Mouse (Mus musculus): ENCODE measurements around the gene Zfp385c.
A peak's percentile ranks its signal among the peaks of the same experiment; 100 is the strongest.

DNA sequence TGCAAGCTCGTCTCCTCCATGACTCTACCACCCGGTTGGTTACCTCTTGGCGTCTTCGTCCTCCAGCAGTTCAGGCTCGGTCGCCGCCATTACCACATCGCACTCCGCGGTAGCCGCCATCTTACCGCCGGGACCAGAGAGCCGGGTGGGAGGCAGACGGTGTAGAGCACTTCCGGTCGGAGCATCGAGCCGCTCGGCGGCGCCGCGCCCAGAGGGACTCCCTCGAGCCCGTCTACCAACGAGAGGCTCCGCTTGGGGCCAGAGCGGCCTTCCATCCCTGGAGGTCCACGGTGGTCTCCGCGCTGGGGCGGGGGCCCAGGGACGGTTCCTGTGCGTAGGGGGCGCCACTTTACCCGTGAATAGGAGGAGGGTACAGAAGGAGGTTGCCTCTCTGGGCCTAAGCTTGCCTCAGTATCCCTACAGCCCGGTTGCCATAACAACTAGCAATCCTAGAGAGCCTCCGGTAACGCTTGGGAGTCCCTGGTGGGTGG, 72.7 kb downstream of the Zfp385c start:
- TF ChIP-seq GATA1 (IDR thresholded peaks at IDR 0.05; ENCODE audit: borderline replicate concordance, low read length) (no peak), FLI1 (IDR thresholded peaks at IDR 0.05; ENCODE audit: low read length) (peak; percentile 16; the same call in 1 of the 2 replicates)
